Mouse (Mus musculus) left cerebral cortex, adult 11 months (tissue): ENCODE data around the gene Pigs.

ENCODE experiments used
- DNase-seq: peaks from one replicate; pipeline ENCODE4 v3.0.0; 2022; ENCODE audit warnings: low spot score

Pigs gene

GRCm38 (mm10) chr11:78363309-78364007 lies 35.2 kb downstream of the Pigs start:
- DNase-seq = no peak

DNA sequence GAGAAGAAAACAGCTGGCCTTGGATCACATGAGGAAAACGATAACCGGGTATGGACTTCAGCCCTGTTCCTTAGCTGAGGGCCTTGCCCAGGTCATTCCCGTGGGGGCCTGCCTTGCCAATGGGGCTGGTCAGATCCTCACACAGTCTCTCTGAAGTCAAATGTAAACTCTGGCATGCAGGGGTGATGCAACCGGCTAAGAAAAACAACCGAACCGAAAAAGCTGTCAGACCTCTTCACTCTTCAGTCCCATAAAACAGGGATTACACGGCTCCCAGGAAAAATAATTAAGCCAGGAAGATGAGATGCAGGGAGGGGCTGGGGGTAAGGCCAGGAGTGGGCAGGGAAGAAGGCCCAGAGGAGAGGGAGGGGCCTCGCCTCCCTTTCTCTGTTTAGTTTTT lies 35.9 kb downstream of the Pigs start:
- no peak for DNase-seq

DNA sequence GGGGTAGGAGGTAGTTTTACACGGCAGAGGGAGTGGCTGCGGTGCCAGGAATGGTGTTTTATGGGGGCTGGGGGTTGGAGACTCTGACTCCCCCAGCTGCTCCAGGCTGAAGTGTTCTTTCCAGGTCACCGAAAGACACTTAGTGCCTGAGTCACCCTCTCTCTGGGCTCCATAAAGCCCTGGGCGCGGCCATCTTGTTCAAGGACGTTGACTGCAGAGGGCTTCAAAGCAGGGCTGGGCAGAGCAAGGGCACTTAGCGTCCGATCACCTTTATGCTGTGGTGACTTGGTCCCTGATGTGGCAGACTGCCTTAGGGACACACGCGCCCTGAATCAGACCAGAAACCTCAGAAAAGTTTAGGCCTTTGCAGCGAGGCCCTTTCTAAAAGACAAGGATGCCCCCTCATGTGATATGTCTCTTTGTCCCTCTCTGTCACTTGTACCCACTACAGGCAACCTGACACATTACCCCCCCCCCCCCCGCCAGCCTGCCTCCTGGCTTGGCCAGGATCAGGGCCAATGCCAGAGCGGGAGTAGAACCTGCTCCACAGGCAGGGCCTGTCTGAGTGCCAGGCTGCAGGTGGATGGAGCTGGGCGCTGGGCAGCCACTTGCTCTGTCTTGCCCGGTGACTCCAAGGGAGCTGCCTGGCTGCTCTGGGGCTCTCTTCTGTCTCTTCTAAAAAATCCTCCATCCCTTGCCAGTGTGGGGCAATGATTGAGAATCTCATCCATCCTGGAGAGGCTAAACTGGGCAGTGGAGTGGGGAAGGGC lies 39.4 kb downstream of the Pigs start:
- DNase-seq = no peak

- no peak for DNase-seq
Measured at GRCm38 (mm10) chr11:78370389-78370788, 42.2 kb downstream of the Pigs start.

- no peak for DNase-seq
Measured at GRCm38 (mm10) chr11:78371711-78372110, 43.5 kb downstream of the Pigs start.

DNA sequence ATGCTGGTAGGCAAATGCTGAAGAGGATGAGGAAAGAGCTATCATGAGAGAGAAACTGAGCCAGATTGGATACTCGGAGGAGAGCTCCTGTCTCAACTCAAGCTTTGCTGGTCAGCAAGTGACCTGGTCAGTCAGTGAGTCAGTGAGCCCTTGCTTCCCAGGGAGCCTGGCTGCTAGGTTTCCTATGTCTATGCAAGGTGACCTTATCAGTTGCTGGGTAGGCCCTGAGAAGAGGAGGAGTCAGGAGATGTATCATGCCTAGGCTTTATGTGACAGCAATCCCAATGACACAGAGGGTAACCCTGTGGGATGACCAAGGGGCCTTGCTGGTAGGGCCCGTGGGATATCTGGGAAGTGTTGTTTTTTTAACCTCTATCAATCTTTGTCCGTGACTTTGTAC lies 44.0 kb downstream of the Pigs start:
- no peak for DNase-seq

DNA sequence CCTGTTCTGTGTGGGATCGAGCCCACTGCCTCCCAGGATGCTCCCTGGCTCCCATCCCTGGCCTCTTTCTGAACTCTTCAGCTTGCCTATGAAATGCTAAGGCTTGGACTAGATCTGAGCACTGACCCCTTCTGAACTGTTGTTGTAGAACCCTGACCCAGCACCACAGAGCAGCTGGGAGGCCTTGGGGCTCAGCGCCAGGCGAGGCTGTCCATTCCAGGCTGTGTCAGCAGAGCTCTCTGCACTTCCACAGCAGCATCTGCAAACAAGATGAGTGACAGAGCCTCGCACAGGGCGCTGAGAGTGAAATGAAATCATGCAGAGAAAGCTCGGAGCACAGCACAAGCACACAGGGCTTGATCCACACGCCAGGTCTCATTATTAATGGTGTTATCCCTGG lies 44.4 kb downstream of the Pigs start:
- DNase-seq = no peak

GRCm38 (mm10) chr11:78374147-78374546 lies 45.9 kb downstream of the Pigs start:
- DNase-seq = no peak

DNA sequence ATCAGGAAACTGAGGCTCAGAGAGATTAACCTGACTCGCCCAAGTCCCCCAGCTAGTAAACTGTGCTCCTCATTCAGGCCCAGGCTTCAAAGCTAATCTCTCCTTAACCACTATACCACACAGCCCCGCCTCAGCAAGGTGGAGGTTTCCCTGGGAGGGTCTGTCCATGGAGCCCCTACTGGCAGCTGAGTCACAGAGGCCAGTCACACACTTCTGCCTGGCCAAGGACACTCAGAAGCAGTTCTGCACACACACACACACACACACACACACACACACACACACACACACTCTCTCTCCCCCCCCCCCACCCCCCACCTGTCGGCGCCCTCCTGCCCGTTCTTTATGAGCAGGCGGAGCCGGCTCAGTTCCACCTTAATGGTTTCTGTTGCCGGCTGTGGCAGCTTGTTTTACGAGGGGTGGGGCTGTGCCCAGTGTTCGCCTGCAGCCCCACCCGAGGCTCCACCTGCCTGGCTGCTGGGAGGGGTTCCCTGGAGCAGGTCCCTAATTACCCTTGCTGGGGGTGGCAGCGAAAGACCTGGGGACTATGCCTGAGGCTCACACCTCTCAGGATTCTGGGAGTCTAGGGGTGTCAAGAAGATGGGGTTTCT lies 49.4 kb downstream of the Pigs start:
- DNase-seq = no peak

DNA sequence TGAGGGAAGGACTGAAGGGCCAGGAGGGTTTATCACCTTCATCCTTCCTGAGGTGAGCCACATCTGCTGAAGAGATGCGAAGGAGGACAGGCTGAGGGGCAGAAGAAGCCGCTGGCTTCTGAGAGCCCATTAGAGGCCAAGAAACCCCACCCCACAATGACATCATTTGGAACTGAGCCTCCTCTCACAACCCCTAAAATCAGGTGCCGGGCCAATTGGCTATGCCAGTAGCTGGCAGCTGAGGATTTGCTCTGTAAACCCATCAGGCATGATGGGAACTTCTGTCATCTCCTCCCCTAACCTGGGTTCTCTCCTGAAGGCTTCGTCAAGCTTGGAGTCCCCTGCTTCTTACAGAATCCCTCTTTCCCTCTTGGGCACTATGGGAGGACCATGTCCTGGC lies 52.1 kb downstream of the Pigs start:
- no peak for DNase-seq

DNA sequence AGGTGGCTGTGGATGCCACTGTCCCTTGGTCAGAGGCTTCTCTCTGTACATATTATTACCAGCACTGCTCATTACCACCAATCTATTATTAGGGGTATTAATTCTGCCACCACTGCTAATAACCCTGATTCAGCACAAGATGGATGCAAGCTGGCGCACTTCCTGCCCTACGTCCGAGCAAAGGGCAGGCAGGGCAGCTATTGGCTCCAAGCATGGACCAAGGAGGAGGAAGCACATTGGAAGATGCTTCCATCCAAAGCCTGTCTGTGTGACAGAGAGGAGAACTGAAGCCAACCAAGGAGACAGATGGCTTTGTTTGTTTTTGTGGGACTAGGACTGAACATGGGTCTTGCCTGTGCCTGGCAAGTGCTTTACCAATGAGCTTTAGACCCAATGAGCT lies 52.8 kb downstream of the Pigs start:
- no peak for DNase-seq

- DNase-seq = no peak
Measured at GRCm38 (mm10) chr11:78382286-78382685, 54.1 kb downstream of the Pigs start.

DNA sequence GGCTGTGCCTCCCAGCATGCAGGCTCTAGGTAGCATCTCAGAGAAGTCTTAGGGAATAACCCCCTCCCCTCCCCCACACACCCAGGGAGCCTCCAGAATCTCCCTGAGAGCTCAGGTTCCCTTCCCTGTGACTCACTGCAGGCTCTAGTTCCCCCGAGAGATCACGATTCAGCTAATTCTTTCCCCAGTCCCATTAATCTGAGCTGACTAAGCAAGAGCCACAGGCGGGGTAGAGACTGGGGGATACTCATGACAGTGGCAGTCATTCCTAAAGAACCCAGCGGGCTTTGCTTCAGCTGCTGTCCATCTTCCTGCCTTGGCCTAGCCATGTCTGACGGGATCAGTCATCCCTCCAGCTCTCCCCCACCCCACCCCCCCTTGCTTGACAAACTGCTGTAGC lies 54.5 kb downstream of the Pigs start:
- no peak for DNase-seq

- DNase-seq = no peak
Measured at GRCm38 (mm10) chr11:78385776-78386175, 57.6 kb downstream of the Pigs start.

DNA sequence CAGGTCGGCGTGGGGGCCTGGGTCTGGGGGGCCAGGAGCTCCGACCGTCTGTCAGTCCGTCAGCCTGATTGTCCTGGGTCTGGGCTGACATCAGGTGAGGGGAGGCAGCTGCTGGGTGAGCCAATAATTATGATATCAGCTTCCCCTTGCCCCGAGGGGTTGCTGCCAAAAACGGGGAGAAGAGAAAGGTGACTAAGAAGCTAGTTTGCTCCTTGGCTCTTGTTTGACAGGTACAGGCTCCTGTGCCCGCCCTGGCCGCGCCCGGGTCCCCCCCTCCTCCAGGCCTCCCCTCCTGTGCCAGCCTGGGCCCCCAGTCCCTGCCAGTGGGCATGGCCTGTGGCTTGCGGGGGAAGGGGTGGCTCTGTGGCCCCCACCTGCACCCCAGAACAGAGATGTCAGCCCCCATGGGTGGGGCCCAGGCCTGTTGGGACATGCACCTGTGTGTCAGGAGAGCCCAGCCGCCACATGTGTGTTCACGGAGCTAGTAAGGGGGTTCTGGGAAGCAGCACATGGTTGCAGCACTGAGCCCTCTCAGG lies 58.4 kb downstream of the Pigs start, which contains the start of gene Foxn1:
Foxn1 (minus strand) TSS at position 51 of the 536 bp plus-strand sequence.
- no peak for DNase-seq
